Mouse (Mus musculus): Measurements from ENCODE around the gene Olfr917. TPM values are rescaled to one million over a fixed set of nuclear protein-coding genes. Genes with fewer than 3 reads are reported as not detected.

Gene Olfr917
- not detected in 2 replicates for polyA plus RNA-seq (2016; fragmentation: Nextera tagmentation; extraction: Ambion mirVana)

- no peak within 1 kb of the TSS for H3K27ac ChIP-seq (replicated peaks)
- H3K27me3 ChIP-seq: no peaks in the 10 kb centered on the region
- no peaks in the 10 kb centered on the region for H3K9me3 ChIP-seq
- H3K9ac ChIP-seq (replicated peaks): no peak within 1 kb of the TSS
- no peak within 1 kb of the TSS for H3K4me2 ChIP-seq (replicated peaks)
- H3K4me3 ChIP-seq: no peak within 1 kb of the TSS
- H3K4me1 ChIP-seq: no peaks in the 10 kb centered on the region
- ATAC-seq (ENCODE audit: low FRiP score, low read depth): no peak
- H3K36me3 ChIP-seq: no peaks in the 10 kb centered on the region
- 80% methylated on average over 1 of the region's 1 CpGs for WGBS
Measured at GRCm38 (mm10) chr9:38665742-38666141, at the start of gene Olfr917. TSS of gene Olfr917 (minus strand) at chr9:38665842.

- no peak for ATAC-seq (ENCODE audit: low FRiP score, low read depth)
- no peak within 1 kb of the TSS for H3K4me3 ChIP-seq
- no peaks in the 10 kb centered on the region for H3K27me3 ChIP-seq
- H3K4me2 ChIP-seq (replicated peaks): no peak within 1 kb of the TSS
- no peaks in the 10 kb centered on the region for H3K9me3 ChIP-seq
- H3K9ac ChIP-seq (replicated peaks): no peak within 1 kb of the TSS
- no peaks in the 10 kb centered on the region for H3K36me3 ChIP-seq
- no peak within 1 kb of the TSS for H3K27ac ChIP-seq (replicated peaks)
- H3K4me1 ChIP-seq: no peaks in the 10 kb centered on the region
- 94% methylated on average over 2 of the region's 2 CpGs for WGBS
Measured at GRCm38 (mm10) chr9:38674501-38674900, 8.9 kb upstream of the Olfr917 start, which contains the start of gene Olfr918. TSS of gene Olfr918 (minus strand) at chr9:38674601.

DNA sequence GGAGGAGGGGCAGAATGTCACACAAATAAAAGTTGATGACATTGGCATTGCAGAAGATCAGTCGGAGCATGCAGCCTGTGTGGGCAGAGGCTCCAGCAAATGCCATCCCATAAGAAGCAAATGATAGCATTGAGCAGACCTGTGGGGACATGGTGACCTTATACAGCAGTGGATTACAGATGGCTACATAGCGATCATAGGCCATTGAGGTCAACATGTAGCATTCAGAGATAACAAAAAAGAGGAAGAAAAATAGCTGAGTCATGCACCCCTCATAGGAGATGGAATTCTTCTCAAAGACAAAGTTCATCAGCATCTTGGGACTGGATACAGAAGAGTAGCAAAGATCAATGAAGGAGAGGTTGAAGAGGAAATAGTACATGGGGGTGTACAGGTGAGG lies 7.2 kb upstream of the Olfr917 start:
- WGBS: 89% methylated on average over 2 of the region's 2 CpGs
- Histone ChIP-seq H3K4me1 (no peaks in the 10 kb centered on the region), H3K27me3 (no peaks in the 10 kb centered on the region), H3K27ac (replicated peaks) (no peak overlapping the region), H3K9me3 (no peaks in the 10 kb centered on the region), H3K36me3 (no peaks in the 10 kb centered on the region), H3K9ac (replicated peaks) (no peak overlapping the region), H3K4me2 (replicated peaks) (no peak overlapping the region), H3K4me3 (no peak overlapping the region)
- no peak for ATAC-seq (ENCODE audit: low FRiP score, low read depth)

GRCm38 (mm10) chr9:38659775-38660174 lies 5.9 kb downstream of the Olfr917 start, which contains the start of gene Olfr916:
TSS of gene Olfr916 (minus strand) at chr9:38659875.
- no peak within 1 kb of the TSS for H3K4me2 ChIP-seq (replicated peaks)
- H3K9me3 ChIP-seq: no peaks in the 10 kb centered on the region
- no peak within 1 kb of the TSS for H3K9ac ChIP-seq (replicated peaks)
- no peaks in the 10 kb centered on the region for H3K4me1 ChIP-seq
- H3K27ac ChIP-seq (replicated peaks): no peak within 1 kb of the TSS
- H3K27me3 ChIP-seq: no peaks in the 10 kb centered on the region
- no peaks in the 10 kb centered on the region for H3K36me3 ChIP-seq
- WGBS: 70% methylated on average over 1 of the region's 1 CpGs
- no peak within 1 kb of the TSS for H3K4me3 ChIP-seq
- no peak for ATAC-seq (ENCODE audit: low FRiP score, low read depth)

DNA sequence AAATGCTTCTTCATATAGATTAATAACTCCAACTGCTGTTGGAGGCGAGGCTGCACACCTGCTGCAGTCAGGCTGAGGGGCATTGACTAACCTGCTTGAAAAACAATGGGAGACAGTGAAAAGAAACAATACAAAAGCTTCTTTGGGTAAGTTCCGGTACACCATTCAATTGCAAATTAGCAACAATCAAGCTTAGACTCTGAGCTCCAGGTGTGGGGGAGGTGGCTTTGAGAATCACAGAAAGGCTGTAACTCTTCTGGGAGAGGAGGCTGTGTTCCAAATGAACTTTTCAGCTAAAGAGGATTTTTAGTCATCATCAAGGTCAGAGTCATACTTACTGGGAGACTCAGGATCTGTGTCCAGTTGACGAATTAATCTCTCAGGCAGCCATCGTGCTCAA lies 33.2 kb downstream of the Olfr917 start:
- H3K4me3 ChIP-seq: no peak overlapping the region
- no peak overlapping the region for H3K9ac ChIP-seq (replicated peaks)
- H3K9me3 ChIP-seq: no peaks in the 10 kb centered on the region
- no peak for ATAC-seq (ENCODE audit: low FRiP score, low read depth)
- no peak overlapping the region for H3K27ac ChIP-seq (replicated peaks)
- WGBS: 75% methylated on average over 4 of the region's 4 CpGs
- no peaks in the 10 kb centered on the region for H3K4me1 ChIP-seq
- no peak overlapping the region for H3K4me2 ChIP-seq (replicated peaks)
- H3K27me3 ChIP-seq: no peaks in the 10 kb centered on the region
- H3K36me3 ChIP-seq: no peaks in the 10 kb centered on the region

Other genes starting within 250 kb of the Olfr917 start
- not detected in 2 replicates for gene Olfr901, start 236.4 kb downstream of the Olfr917 start, polyA plus RNA-seq (2016; fragmentation: Nextera tagmentation; extraction: Ambion mirVana)
- gene Olfr902, start 218.2 kb downstream of the Olfr917 start, polyA plus RNA-seq (2016; fragmentation: Nextera tagmentation; extraction: Ambion mirVana): not detected in 2 replicates
- gene Olfr904, start 202.7 kb downstream of the Olfr917 start, polyA plus RNA-seq (2016; fragmentation: Nextera tagmentation; extraction: Ambion mirVana): not detected in 2 replicates
- not detected in 2 replicates for gene Olfr905, start 194.7 kb downstream of the Olfr917 start, polyA plus RNA-seq (2016; fragmentation: Nextera tagmentation; extraction: Ambion mirVana)
- not detected in 2 replicates for gene Olfr906, start 178.8 kb downstream of the Olfr917 start, polyA plus RNA-seq (2016; fragmentation: Nextera tagmentation; extraction: Ambion mirVana)
- gene Olfr907, start 170.0 kb downstream of the Olfr917 start, polyA plus RNA-seq (2016; fragmentation: Nextera tagmentation; extraction: Ambion mirVana): not detected in 2 replicates
- gene Olfr911-ps1, start 144.3 kb downstream of the Olfr917 start, polyA plus RNA-seq (2016; fragmentation: Nextera tagmentation; extraction: Ambion mirVana): not detected in 2 replicates
- not detected in 2 replicates for gene Olfr910, start 128.0 kb downstream of the Olfr917 start, polyA plus RNA-seq (2016; fragmentation: Nextera tagmentation; extraction: Ambion mirVana)
- gene Olfr912, start 85.7 kb downstream of the Olfr917 start, polyA plus RNA-seq (2016; fragmentation: Nextera tagmentation; extraction: Ambion mirVana): not detected in 2 replicates
- not detected in 2 replicates for gene Olfr913, start 73.1 kb downstream of the Olfr917 start, polyA plus RNA-seq (2016; fragmentation: Nextera tagmentation; extraction: Ambion mirVana)
- not detected in 2 replicates for gene Olfr914, start 60.7 kb downstream of the Olfr917 start, polyA plus RNA-seq (2016; fragmentation: Nextera tagmentation; extraction: Ambion mirVana)
- gene Olfr916, start 6.0 kb downstream of the Olfr917 start, polyA plus RNA-seq (2016; fragmentation: Nextera tagmentation; extraction: Ambion mirVana): not detected in 2 replicates
- gene Olfr918, start 8.8 kb upstream of the Olfr917 start, polyA plus RNA-seq (2016; fragmentation: Nextera tagmentation; extraction: Ambion mirVana): not detected in 2 replicates
- not detected in 2 replicates for gene Olfr919, start 37.8 kb upstream of the Olfr917 start, polyA plus RNA-seq (2016; fragmentation: Nextera tagmentation; extraction: Ambion mirVana)
- 7.9 and 9.0 TPM in 2 replicates for gene Vwa5a, start 52.4 kb upstream of the Olfr917 start, polyA plus RNA-seq (2016; fragmentation: Nextera tagmentation; extraction: Ambion mirVana)
- gene Olfr920, start 86.5 kb upstream of the Olfr917 start, polyA plus RNA-seq (2016; fragmentation: Nextera tagmentation; extraction: Ambion mirVana): not detected in 2 replicates
- gene Olfr921, start 107.2 kb upstream of the Olfr917 start, polyA plus RNA-seq (2016; fragmentation: Nextera tagmentation; extraction: Ambion mirVana): not detected in 2 replicates
- gene Olfr922, start 148.8 kb upstream of the Olfr917 start, polyA plus RNA-seq (2016; fragmentation: Nextera tagmentation; extraction: Ambion mirVana): not detected in 2 replicates
- not detected in 2 replicates for gene Olfr923, start 160.7 kb upstream of the Olfr917 start, polyA plus RNA-seq (2016; fragmentation: Nextera tagmentation; extraction: Ambion mirVana)
- not detected in 2 replicates for gene Olfr924, start 178.6 kb upstream of the Olfr917 start, polyA plus RNA-seq (2016; fragmentation: Nextera tagmentation; extraction: Ambion mirVana)
- gene Olfr26, start 189.2 kb upstream of the Olfr917 start, polyA plus RNA-seq (2016; fragmentation: Nextera tagmentation; extraction: Ambion mirVana): not detected in 2 replicates
- gene Olfr926, start 211.3 kb upstream of the Olfr917 start, polyA plus RNA-seq (2016; fragmentation: Nextera tagmentation; extraction: Ambion mirVana): not detected in 2 replicates